Mouse (Mus musculus): ENCODE data around the gene Aifm1.

GRCm38 (mm10) chrX:48462754-48463507 is 50.4 kb downstream of the Aifm1 start, which contains the start of gene Elf4:
- peak; percentile 32 to 87; a peak in 3 of 4 replicates for TF ChIP-seq CTCF (conservative IDR thresholded peaks at IDR 0.05 in 1 of 2, IDR thresholded peaks at IDR 0.05 in 1 of 2; ENCODE audit: low read depth in 2 of 2, low read length in 2 of 2)
- no peak for TF ChIP-seq EP300 (IDR thresholded peaks at IDR 0.05; ENCODE audit: low read length)
- TF ChIP-seq ELF1 (IDR thresholded peaks at IDR 0.05; ENCODE audit: low read depth, low read length) = no peak
- peak; percentile 64 for TF ChIP-seq RAD21 (IDR thresholded peaks at IDR 0.05; ENCODE audit: low read depth, low read length)
